Mouse (Mus musculus) spleen, adult 2 months (tissue): ENCODE measurements around the gene Prkg2.

Source experiments
- CTCF ChIP-seq: fragments of 200-500 bp; IDR thresholded peaks from 2 replicates; pipeline ENCODE4 v1.5.1; 2011; ENCODE audit warnings: mild to moderate bottlenecking, inconsistent platforms; ENCODE audit not compliant: insufficient read depth, insufficient read length, insufficient replicate concordance; ENCODE audit errors: extremely low read depth
- POLR2A ChIP-seq: fragments of 200-500 bp; IDR thresholded peaks from 2 replicates; pipeline ENCODE4 v1.6.1; 2011; ENCODE audit warnings: low read depth, low read length, inconsistent platforms

- no peak for TF ChIP-seq CTCF
- no peak for TF ChIP-seq POLR2A
These were observed 58.8 kb downstream of the Prkg2 start for GRCm38 (mm10) chr5:98978316-98978715.
